Mouse (Mus musculus) v-Abl transformed pro-B cells (cell line): ENCODE measurements around the gene Bcl7c.
"Not testable (repeated sequence)": the region's sequence is repeated elsewhere in the genome, so short reads cannot be mapped to it uniquely, and the experiment has no call there.

ENCODE experiments used
- in situ Hi-C, 2 experiments: fragments of 400-800 bp; cut with MboI; formaldehyde crosslinking; loops; one replicate each; pipeline ENCODE4 v1.15.1; 2025; ENCODE audit not compliant: unreplicated experiment in 2 of 2

Bcl7c gene

GRCm38 (mm10) chr7:127719258-127719657, 10.5 kb upstream of the Bcl7c start:
- in situ Hi-C loops, result no loop called here

- in situ Hi-C loops, result no loop called here
Observed at GRCm38 (mm10) chr7:127718339-127718738, 9.6 kb upstream of the Bcl7c start.

DNA sequence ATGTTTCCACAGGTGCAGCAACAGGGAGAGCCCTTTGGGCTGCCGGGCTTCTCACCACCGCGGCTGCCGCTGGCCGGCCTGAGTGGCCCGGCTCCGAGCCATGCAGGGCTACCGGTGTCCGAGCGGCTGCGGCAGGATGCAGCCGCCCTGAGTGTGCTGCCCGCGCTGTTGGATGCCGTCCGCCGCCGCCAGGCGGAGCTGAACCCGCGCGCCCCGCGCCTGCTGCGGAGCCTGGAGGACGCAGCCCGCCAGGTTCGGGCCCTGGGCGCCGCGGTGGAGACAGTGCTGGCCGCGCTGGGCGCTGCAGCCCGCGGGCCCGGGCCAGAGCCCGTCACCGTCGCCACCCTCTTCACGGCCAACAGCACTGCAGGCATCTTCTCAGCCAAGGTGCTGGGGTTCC, 8.3 kb upstream of the Bcl7c start:
- in situ Hi-C loops, result no loop called here

DNA sequence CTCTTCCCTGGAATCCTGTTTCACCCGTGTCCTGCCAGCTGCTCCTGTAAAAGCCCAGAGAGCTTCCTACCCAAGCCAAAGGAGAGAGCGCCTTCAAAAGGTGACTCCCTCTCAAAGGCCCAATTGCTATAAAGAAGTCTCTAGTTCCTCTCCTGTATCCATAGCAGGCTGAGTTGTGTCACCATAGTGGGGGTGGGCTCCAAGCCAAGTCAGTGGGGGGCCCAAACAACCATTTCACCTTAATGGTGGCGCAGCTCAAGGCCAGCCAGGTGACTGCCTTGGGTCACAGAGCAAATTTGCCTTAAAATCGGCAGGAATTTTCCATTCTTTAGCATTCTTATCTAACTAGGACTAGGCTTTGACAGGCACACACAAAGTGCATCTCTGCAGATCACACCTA, 6.1 kb upstream of the Bcl7c start:
- in situ Hi-C loops, result loop anchor here in 1 of 2 experiments (5.0 kb wide), 1 partner anchor 38 kb away; no protein-coding TSS in a partner anchor

DNA sequence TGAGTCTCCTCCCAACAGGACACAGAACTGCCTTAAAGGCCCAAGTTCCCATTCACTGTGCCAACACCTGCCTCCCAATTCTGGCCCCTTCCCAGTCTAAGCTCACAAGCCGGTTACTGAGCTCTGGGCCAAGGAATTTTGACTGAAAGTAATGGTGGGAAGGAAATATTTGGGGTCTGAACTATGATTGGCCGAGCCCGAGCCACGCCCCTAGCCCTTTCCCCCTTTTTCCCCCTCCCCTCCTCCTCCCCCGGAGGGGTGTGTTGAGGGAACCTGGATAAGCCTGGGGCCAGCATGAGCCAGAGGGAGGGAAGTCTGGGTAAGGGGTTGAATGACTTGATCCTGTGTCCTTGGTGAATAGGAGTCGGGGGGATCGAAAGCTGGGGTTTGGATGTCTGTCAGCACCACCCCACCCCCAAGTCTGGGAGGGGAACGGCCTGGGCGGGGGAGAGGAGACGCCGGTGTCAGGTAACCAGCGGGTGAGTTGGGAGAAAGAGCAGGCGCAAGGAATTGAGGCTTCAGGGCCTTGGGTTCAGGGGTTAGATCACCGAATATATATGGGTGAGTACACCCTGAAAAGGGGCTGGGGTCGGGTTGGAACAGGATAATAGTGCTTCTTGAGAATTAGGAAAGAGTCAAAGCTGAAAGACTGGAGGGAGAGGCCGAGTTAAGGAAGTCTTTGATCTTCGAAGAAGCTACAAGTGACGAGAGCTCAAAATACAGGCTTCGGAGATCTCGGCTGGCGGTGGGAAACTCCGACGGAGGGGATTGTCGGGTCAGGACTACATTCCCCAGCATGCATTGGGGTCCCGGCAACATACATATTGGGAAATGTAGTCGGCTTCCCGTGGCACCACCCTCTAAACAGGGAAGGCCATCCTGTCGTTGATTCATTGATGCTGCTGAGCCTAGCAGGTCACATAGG, 4.0 kb upstream of the Bcl7c start, which contains the start of gene Ctf1:
Gene Ctf1 (plus strand): TSS at position 276 of the 925 bp plus-strand sequence.
- in situ Hi-C loops, result loop anchor here in 1 of 2 experiments (5.0 kb wide), 1 partner anchor 35 kb away; no protein-coding TSS in a partner anchor

- in situ Hi-C loops, result loop anchor here in 1 of 2 experiments (5.0 kb wide), 1 partner anchor 34 kb away; no protein-coding TSS in a partner anchor
Observed at GRCm38 (mm10) chr7:127711456-127711855, 2.7 kb upstream of the Bcl7c start.

DNA sequence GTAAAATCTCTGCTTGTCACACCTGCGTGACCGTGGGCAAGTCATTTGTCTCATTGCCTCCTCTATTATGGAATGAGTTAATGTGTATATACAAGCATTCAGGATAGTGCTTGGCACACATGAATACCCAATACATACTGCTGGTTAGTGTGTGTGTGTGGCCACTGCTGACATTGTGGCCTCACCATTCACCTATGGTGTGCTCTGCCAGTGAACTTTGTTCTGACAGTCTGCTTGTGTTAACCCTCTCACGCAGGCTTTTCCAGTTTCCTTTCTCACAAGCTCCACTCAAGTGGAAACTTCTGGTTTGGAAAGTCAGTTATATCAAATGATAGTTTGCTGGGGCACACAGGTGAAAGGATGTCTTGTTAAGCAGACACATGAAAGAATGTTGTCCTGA, 2.3 kb upstream of the Bcl7c start:
- in situ Hi-C loops, result loop anchor here in 1 of 2 experiments (5.0 kb wide), 1 partner anchor 34 kb away; no protein-coding TSS in a partner anchor

GRCm38 (mm10) chr7:127709261-127709979, 687 bp upstream of the Bcl7c start:
- in situ Hi-C loops, result no loop called here

DNA sequence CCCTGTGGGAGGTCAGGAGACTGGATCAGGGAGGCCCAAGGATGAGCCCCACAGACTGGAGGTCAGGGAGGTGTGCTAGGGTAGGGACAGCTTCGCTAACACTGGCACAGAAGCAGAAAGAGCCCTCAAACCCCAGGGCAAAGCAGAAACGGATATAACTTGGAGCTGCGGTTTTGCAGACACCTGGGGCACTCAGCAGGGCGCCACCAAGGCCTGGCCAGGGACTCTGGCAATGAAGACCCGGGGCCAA, 851 bp downstream of the Bcl7c start:
- in situ Hi-C loops, result no loop called here

DNA sequence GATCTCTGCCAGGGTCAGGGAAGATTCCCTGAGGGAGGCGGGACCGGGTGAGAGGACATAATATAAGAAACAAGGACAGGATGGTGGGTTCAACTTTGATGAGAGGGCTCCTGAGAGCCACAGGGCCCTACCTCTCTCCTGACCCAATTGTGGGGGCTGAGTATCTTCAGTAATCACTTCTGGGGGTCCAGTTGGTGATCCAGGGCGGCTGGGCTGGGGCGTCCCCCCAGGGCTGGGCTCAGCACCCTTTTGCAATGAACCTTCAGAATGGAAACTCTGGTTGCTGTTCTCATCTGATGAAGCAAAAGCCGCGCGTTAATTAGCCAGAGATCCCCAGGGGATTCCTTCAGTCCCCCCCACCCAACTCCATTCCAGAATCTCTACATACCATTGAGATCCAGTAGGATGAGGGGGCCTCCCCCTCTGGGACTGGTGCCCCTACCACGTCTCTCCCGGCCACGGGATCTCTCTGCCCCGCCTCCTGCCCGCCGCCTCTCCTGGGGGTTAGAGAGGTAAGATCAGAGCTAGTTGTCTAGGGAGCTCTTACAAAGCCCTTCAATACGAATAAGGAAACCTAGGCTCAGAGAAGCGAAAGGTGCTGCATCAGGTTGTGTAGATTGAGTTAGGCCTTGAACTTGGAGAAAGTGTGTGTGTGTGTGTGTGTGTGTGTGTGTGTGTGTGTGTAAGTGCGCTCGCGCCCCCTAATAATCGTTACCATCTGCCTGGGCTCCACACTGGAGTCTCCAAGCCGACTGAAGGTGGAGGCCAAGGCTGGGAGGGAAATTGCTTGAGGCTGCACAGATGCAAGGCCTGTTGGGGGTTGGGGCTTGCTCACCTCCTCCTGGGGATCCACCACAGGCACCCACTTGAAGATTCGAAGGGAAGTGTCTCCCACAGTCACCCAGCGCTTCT, 1.4 kb downstream of the Bcl7c start:
- in situ Hi-C loops, result no loop called here

DNA sequence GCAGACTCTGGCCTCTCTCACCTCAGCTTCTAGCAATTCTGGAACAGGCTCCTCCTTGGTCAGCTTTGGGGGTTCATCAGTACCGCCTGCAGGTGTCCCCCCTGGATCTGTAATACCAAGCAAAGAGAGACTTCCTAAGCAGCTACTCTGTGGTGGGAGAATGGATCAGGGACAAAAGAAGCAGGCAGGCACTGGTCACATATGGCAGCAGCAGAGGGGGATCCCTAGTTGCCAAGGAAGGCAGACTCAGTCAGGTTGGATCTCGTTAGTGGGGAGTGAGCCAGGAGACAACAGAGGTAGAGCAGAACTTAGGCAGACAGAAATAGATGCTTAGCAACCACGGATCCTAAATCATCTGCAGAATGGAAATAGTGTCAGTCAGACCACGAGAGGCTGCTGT, 3.0 kb downstream of the Bcl7c start:
- in situ Hi-C loops, result no loop called here

- in situ Hi-C loops, result no loop called here
Observed at GRCm38 (mm10) chr7:127704598-127704997, 4.1 kb downstream of the Bcl7c start.

- in situ Hi-C loops, result no loop called here
Observed at GRCm38 (mm10) chr7:127703561-127704178, 5.1 kb downstream of the Bcl7c start.

GRCm38 (mm10) chr7:127700712-127701331, 7.9 kb downstream of the Bcl7c start:
- in situ Hi-C loops, result no loop called here

DNA sequence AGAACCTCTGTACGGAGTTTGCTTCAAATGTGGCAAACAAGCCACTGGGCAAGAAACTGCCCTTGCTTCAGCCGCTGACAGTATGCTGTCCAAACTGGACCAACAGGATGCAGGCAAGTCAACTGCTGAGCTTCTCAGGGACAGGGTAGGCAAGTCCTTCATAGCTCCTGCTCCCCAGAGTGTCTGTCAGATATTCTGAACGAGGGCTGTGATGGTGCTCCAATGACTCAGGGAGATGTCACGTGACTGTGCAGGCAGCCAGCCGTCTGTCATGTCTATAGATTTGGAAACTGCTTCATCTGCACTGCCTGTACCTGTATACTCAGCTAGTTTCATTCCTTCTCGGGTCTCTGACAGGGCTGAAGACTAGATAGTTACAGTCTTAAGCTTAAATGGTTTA, 9.7 kb downstream of the Bcl7c start:
- in situ Hi-C loops, result no loop called here

DNA sequence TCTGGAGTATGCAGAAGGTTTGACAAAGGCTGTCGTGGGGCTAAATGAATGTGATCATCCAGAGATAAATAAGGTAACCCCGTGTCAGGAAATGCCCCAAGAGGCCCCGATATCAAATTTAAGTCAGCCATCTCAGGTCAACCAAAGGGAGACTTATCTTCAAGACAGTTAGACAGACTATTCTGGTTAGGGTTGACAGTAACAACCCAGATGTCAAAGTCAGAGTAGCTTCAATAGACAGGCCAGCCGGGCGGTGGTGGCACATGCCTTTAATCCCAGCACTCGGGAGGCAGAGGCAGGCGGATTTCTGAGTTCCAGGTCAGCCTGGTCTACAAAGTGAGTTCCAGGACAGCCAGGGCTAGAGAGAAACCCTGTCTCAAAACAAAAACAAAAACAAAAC, 15.0 kb downstream of the Bcl7c start:
- in situ Hi-C loops, result not testable (repeated sequence)

DNA sequence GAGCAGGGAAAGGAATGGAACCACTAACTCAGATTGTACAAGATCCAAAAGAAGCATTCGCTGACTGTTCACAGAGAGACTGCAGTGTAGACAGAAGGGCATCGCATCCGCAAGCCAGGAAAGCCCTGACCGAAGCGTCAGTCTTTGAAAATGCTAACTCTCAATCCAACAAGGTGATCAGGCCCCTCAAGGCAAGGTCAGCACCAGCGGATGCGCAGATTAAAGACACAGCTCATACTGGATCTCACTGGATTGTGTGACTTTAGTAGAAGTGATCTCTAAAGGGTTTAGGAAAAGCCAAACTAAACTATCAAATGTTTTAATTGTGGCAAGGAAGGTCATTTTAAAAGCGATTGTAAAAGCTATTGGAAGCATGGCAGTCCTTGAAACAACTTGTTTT, 15.4 kb downstream of the Bcl7c start:
- in situ Hi-C loops, result no loop called here

DNA sequence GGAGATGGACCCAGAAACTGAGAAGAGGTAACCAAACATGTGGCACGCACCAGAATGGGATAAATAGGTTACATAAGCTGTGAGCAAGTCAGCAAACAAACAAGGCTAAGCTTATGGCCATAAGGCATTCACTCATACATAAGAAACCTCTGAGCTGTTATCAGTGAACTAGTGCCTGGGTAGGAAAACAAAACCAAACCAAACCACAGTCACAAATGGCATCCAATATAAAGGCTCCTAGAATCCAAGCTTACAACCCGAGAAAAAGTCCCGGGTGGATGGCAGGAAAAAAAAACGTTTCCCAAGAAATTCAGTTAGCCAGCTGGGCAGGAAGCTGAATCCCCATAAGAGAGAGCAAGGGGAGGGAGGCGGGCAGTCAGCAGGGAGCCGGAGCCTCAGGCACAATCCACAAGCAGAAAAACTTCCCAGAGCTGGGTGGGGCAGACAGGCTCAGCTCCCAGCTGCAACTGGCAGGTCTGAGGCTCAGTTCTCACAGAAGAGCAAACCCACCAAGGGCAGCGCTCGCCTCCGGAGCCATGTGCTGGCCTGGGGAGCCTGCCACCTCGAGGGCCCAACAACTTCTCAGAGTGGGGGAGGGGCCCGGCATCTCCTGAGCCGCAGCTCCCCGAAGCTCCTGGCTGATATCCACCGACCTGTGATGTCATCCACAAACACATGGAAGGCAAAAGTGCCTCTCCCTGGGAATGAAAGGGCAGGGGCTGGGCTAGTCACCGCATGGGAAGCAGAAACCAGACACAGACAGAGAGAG, 17.3 kb downstream of the Bcl7c start:
- in situ Hi-C loops, result no loop called here
